Mouse (Mus musculus) granulocyte monocyte progenitor cell, adult 5-6 weeks (primary cell): ENCODE results near the gene Trip6. TPM values are rescaled to one million over a fixed set of nuclear protein-coding genes. Genes with fewer than 3 reads are reported as not detected.

Experiments used
- ATAC-seq: replicated peaks from 2 replicates; pipeline ENCODE4 v1.8.0; 2016; ENCODE audit warnings: mild to moderate bottlenecking, moderate TSS enrichment, inconsistent platforms; ENCODE audit not compliant: poor library complexity, severe bottlenecking
- total RNA-seq, 2 experiments: library from RNA; stranded (forward) in 1 of 2; stranded (reverse) in 1 of 2; fragments of 200-712, 200-1000 nt in 1 of 2; fragments of >200 nt in 1 of 2; fragmentation: Nextera tagmentation in 1 of 2; gene quantifications; 2 replicates each; pipeline ENCODE4 v1.2.3; 2014 to 2017

Trip6 gene
- total RNA-seq, 2 experiments from 2014 or later = 2.9 to 9.4 TPM

GRCm38 (mm10) chr5:137339290-137339979 is 25.2 kb upstream of the Trip6 start:
- peak; percentile 47; the same call in 1 of the 2 replicates for ATAC-seq

DNA sequence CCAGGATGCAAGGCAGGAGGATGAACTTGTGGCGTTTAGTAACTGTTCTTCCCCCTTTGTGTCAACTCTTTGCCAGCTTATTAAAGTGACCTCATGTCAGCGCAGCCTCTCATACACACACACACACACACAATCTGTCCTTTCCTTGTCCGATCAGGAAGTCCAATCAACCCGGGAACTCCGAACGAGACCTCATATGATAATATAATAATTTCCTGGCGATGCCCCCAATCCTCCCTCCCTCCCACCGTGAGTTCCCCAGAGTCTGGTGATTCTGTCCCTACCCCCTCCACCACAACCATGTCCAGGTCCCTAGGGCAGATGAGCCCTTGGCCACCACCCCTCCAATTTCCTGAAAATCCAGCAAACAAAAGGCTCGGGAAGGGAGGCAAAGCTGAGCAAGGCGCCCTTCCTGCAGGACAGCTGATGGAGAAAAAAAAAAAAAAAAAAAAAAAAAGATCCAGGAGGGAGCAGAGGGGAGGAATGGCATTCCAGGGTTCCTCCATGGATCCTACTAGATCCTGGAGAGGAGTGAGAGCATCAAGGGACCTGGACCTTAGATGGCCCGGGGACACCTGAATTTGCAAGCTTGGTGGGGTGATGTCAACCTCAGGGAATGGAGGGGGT is 24.6 kb upstream of the Trip6 start:
- 0 out of 2 replicates have a peak, but pooled peaks have one; percentile 7 for ATAC-seq

GRCm38 (mm10) chr5:137338256-137338655 is 24.1 kb upstream of the Trip6 start:
- ATAC-seq = peak; percentile 43

GRCm38 (mm10) chr5:137337190-137337589 is 23.0 kb upstream of the Trip6 start:
- ATAC-seq = no peak

- no peak for ATAC-seq
These were observed 20.9 kb upstream of the Trip6 start for GRCm38 (mm10) chr5:137335066-137335465.

- no peak for ATAC-seq
These were observed 20.1 kb upstream of the Trip6 start for GRCm38 (mm10) chr5:137334317-137334716.

GRCm38 (mm10) chr5:137333512-137334174 is 19.4 kb upstream of the Trip6 start, which contains the start of gene Slc12a9:
TSS of gene Slc12a9 (minus strand) at chr5:137333597.
- ATAC-seq = peak; percentile 91

DNA sequence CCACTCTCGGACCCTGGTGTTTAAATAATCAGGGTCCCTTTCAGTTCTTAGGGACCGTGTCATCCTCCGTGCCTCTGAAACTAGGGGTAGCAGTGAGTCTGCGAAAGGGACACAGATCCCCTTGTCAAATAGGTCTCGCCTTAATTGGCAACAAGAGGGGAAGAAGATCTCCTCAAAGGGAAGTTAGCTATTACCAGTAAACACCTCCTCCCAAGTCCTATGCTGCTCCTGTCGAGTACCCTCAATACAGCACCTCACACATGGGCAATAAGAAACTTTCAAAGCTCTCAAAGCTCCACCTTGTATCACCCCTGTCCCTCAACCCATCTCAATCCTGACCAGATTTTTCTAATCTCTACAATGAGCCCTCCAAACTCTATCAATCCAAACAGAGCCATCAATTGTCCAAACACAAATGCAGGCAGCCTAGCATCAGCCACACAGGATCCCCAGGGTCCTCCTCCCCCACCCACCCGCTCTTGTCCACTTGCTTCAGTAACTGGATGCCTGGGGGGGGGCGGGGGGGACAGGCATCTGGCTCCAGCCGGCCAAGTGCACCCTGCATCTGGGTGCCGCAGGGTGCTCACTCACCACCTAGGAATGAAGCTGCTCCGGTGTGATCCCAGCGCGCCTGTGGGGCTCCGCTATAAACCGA is 18.8 kb upstream of the Trip6 start:
- ATAC-seq = peak; percentile 15

GRCm38 (mm10) chr5:137330910-137331309 is 16.7 kb upstream of the Trip6 start:
- peak; percentile 61 for ATAC-seq

DNA sequence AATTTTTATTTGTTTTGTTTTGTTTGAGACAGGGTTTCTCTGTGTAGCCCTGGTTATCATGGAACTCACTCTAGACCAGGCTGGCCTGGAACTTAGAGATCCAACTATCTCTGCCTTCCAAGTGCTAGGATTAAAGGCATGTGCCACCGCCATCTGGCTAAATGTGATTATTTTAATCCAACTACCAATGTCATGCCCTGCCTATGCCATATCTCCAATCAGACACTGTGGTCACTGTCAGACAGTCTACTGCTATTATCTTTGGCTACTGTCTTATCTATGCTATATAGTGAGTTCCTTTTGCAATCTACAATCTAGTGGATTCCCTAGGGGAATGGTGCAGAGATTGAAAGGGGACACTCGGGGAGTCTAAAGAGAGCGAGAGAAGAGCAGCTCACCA is 6.8 kb upstream of the Trip6 start:
- ATAC-seq = no peak

GRCm38 (mm10) chr5:137318570-137318969 is 4.4 kb upstream of the Trip6 start:
- no peak for ATAC-seq

DNA sequence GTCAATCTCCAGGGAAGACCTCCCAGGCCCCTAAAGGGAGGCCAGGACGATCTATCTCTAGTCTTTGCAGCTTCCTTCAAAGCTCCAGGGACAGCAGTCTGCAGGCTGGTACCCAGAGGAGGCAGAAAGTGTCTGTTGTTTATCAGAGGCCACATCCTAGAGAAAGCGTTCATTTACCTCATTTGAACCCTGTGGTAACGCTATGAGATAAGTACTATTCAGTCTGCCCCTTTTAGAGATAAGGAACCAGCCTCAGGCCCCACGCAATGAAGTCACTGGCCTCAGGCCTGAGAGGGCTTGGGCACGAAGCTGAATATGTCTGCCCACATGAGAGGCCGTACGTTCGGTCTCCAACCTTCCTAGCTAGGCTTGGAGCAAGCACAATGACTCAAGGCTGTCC is 3.2 kb upstream of the Trip6 start:
- ATAC-seq = no peak

DNA sequence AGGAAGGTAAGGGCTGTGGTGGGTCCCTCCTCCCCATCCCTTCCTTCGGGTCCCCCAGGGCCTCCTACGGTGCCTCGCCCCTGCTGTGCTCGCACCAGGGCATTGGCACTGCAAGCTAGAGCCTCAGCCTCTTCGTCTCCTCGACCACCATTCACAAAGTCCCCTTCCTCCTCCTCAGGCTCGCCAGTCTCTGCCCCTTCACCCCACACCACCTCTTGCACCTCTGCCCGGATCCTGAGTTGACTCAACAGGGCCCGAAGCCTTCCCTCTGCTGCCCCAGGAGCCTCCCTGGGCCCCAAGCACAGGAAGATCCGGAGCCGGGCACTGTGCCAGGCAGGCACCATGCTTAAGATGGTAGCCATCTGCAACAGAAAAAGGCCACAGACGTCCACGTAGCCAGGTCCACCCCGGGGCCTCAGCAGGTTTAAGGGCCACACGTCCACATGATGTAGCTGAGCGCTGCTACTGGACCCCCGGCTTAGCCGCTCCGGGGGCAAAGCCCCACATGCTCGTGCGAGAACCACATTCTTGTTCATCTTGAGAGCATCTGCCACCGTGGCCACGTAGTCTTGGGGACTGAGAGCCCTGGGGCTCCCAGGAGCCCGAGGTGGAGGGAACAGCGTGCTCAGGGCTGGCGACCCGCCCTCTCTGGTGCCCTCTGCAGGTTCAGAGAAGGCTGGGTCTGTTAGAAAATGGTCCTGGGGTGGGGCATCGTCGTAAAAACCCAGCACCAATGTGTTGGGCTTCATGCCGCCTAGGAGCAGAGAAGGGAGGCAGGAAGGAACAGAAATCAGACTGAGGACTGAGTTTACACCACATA is 1.1 kb upstream of the Trip6 start:
- peak; percentile 58 for ATAC-seq

GRCm38 (mm10) chr5:137313466-137314192 is 575 bp downstream of the Trip6 start:
- ATAC-seq = peak; percentile 7; the same call in 1 of the 2 replicates

GRCm38 (mm10) chr5:137308356-137308755 is 5.8 kb downstream of the Trip6 start:
- no peak for ATAC-seq

DNA sequence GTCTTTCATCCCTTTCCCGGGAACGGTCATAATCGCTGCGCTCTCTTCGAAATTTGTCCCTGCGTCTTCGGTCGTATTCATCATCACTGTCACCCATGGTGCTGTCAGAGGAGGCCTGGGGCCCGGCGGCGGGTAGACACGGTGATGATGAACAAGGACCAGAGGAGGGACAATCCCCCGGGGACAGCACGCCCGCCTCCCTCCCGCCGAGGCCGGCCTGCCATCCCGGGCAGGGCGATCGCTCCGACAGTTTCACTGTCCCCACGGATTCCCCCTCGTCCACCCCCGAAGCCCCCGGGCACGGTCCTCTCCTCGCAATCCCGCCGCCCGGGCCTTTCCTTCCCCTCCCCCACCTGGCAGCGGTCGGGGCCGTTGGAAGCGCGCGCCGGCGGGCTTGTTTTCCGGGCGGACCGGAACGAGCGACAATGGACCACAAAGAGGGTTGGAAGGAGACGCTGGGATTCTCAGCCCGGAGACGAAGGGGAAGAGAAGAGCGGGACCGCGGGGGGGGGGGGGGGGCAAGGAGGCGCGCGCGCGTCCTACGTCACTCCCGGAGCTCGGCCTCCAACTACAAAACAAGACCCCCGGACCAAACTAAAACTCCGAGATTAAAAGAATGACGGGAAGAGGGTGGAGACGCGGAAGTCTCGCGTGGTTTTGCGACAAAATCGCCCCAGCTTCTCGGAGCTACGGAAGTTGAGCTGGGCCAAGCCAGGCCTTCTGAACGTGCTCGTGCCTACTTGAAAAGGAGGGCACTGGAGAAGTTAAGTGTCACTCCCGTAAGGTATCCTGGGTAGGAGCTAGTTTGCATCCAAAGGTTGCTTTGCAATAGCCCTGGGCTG is 6.9 kb downstream of the Trip6 start, which contains the start of gene Srrt:
Gene Srrt (minus strand): TSS at position 604 of the 842 bp plus-strand sequence.
- peak; percentile 72 for ATAC-seq

DNA sequence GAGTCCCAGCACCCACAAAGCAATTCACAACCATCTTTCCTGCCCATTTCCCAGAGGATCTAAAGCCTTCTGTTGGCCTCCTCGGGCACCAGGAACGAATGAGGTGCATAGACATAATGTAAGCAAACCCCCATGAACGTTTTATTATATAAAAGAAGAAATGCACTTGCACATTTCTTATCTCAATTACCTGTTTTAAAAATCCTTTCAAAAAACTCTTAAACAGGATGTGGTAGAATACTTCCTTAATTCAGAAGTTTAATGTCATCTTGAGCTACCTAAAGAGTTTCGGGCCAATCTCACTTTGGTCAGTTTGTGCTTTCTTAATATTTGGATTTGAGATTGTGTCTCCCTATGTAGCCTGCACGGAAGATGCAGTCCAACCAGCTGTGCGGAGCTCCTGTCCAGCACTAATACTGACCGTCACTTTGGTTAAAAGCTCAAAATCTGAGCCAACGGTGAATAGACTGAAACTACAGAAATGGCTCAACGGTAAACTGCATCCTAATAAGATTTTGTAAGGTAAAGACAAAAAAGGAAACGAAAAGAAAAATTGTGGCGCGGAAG is 7.7 kb downstream of the Trip6 start:
- no peak for ATAC-seq

DNA sequence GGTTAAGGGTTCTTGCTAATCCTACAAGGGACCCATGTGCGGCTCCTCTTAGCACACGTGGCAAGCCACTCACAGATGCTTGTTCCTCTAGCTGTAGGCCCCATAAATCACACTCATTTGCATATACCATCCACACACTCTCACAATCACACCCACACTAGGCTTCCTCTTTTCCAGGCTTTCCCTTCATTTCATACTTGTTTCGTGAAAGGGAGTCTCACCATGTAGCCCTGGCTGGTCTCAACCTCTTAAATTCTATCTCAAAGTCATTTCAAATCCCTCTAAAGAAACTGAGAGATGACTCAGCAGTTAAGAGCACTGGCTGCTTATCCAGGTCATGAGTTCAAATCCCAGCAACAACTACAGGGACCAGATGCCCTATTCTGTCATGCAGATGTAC is 8.4 kb downstream of the Trip6 start:
- ATAC-seq = peak; percentile 60
